In the genomic region with DNA sequence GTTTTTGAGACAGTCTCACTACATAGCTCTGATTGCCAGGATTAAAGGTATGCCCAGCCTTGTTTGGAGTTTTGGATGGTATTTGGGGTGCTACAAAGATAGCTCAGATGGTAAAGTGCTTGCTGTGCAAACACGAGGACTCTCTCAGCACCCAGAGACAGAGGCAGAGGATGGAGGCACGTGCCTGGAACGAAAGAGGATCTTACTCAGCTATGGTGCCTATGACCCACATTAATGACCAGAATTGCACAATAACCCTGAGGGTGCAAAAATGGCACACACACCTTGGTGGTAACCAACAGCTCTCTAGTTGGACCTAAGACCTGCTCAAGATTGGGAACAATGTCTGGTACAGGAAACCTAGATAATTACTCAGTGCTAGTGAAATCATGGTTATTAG, we compare ENCODE assay signal across 27 mouse cellular contexts. TPM values are rescaled to one million over a fixed set of nuclear protein-coding genes. Genes with fewer than 3 reads are reported as not detected.
DNase-seq lines count a peak whose midpoint lies in the region; ATAC-seq and TF ChIP-seq lines count a peak whose summit lies in the region.
"Had no signal": no experiment of that assay in that cellular context is flagged by ENCODE, and none has a peak within 500 bp of the region (broad histone marks: within the 10 kb centered on the region; RNA-seq: fewer than 3 reads in every experiment).

No protein-coding gene starts in this region.

- ATAC-seq in liver, embryonic 11.5 days (replicated peaks; ENCODE audit: low FRiP score): no peak
- peak; percentile 27; the same call in 1 of the 2 replicates for ATAC-seq in granulocyte monocyte progenitor cell, adult 5-6 weeks (replicated peaks; ENCODE audit: poor library complexity, severe bottlenecking)
- peak; percentile 54 for ATAC-seq in megakaryocyte, adult 5-6 weeks (ENCODE audit: poor library complexity, severe bottlenecking)
- ATAC-seq in neutrophil, adult 5-6 weeks (ENCODE audit: extremely low read depth, insufficient number of reproducible peaks, low FRiP score, poor library complexity, severe bottlenecking): peak; percentile 62; the same call in 1 of the 2 replicates
- no peak for ATAC-seq in intestine, embryonic 15.5 days
- ATAC-seq: activated CD4-positive, CD25-positive, alpha-beta regulatory T cell, adult 4 months; forebrain, embryonic 14.5 days; forebrain, embryonic 16.5 days; Patski had no signal

- TF ChIP-seq CTCF in liver, adult 2 months (IDR thresholded peaks at IDR 0.05; ENCODE audit: low read depth, low read length): no peak

- no peak for TF ChIP-seq POLR2A in liver, adult 2 months (IDR thresholded peaks at IDR 0.05; ENCODE audit: extremely low read depth, insufficient read depth, low read length)

- no peak overlapping the region for H3K4me3 ChIP-seq in liver, adult 2 months (ENCODE audit: insufficient read depth, low read depth, low read length)
- no peak overlapping the region for H3K4me3 ChIP-seq in liver, embryonic 11.5 days (ENCODE audit: low read depth, low read length)
- no peak overlapping the region for H3K4me3 ChIP-seq in intestine, embryonic 15.5 days (replicated peaks)
- H3K4me3 ChIP-seq: embryonic facial prominence, embryonic 13.5 days; embryonic facial prominence, embryonic 15.5 days; erythroblast, embryonic 14.5 days; forebrain, embryonic 10.5 days; forebrain, embryonic 12.5 days had no signal

- intact Hi-C loops in left cerebral cortex, postnatal 4 days (cut with DNase I): no loop called here

- H3K4me1 ChIP-seq in liver, adult 2 months (ENCODE audit: control insufficient read depth, insufficient read depth, low read length): peaks cover 12% of the 10 kb centered on the region
- 0 out of 2 replicates have a peak, but pooled peaks cover 2% of the 10 kb centered on the region for H3K4me1 ChIP-seq in liver, embryonic 11.5 days (replicated peaks; ENCODE audit: control insufficient read depth, insufficient read depth, low read length)
- peaks cover 5% of the 10 kb centered on the region; the same call in 1 of the 2 replicates for H3K4me1 ChIP-seq in intestine, embryonic 15.5 days (replicated peaks)
- H3K4me1 ChIP-seq: embryonic facial prominence, embryonic 13.5 days; embryonic facial prominence, embryonic 15.5 days; forebrain, embryonic 10.5 days; forebrain, embryonic 12.5 days had no signal

- H3K79me2 ChIP-seq in liver, adult 2 months (ENCODE audit: control insufficient read depth, insufficient read depth, low read length): peaks cover 5% of the 10 kb centered on the region; the same call in 1 of the 2 replicates

- H3K27ac ChIP-seq in liver, adult 2 months (replicated peaks; ENCODE audit: insufficient read depth, low read depth, low read length): no peak overlapping the region
- no peak overlapping the region for H3K27ac ChIP-seq in liver, embryonic 11.5 days (ENCODE audit: low read depth, low read length)
- H3K27ac ChIP-seq in intestine, embryonic 15.5 days: no peak overlapping the region
- H3K27ac ChIP-seq: embryonic facial prominence, embryonic 13.5 days; embryonic facial prominence, embryonic 15.5 days; forebrain, embryonic 10.5 days; forebrain, embryonic 12.5 days had no signal

- 62% methylated on average over 3 of the region's 3 CpGs for WGBS in liver, adult 2 months
- 75% methylated on average over 3 of the region's 3 CpGs for WGBS in liver, embryonic 11.5 days
- 77% methylated on average over 3 of the region's 3 CpGs for WGBS in intestine, embryonic 15.5 days

- H3K9me3 ChIP-seq in liver, embryonic 11.5 days (ENCODE audit: control insufficient read depth, low read length): no peaks in the 10 kb centered on the region
- no peaks in the 10 kb centered on the region for H3K9me3 ChIP-seq in intestine, embryonic 15.5 days
- H3K9me3 ChIP-seq: embryonic facial prominence, embryonic 13.5 days; embryonic facial prominence, embryonic 15.5 days; forebrain, embryonic 10.5 days; forebrain, embryonic 12.5 days; G1E had no signal

- peaks cover 11% of the 10 kb centered on the region; the same call in 1 of the 2 replicates for H3K36me3 ChIP-seq in liver, adult 2 months (ENCODE audit: control insufficient read depth, insufficient read depth, low read length)
- no peaks in the 10 kb centered on the region for H3K36me3 ChIP-seq in liver, embryonic 11.5 days (ENCODE audit: control insufficient read depth, insufficient read depth, low read length)
- no peaks in the 10 kb centered on the region for H3K36me3 ChIP-seq in intestine, embryonic 15.5 days
- H3K36me3 ChIP-seq: embryonic facial prominence, embryonic 13.5 days; embryonic facial prominence, embryonic 15.5 days; forebrain, embryonic 10.5 days; forebrain, embryonic 12.5 days; G1E had no signal

- H3K4me2 ChIP-seq in liver, embryonic 11.5 days: no peak overlapping the region
- no peak overlapping the region for H3K4me2 ChIP-seq in intestine, embryonic 15.5 days (replicated peaks)
- H3K4me2 ChIP-seq: embryonic facial prominence, embryonic 13.5 days; embryonic facial prominence, embryonic 15.5 days; forebrain, embryonic 12.5 days had no signal

- DNase-seq in liver, adult 2 months (ENCODE audit: extremely low read depth, low read depth, low spot score): peak; percentile 48
- DNase-seq in liver, embryonic 11.5 days (ENCODE audit: low spot score): no peak
- no peak for DNase-seq in lung, postnatal 10 days
- no peak for DNase-seq in left cerebral cortex, postnatal 4 days
- DNase-seq: adrenal gland, adult 8-10 months; adrenal gland, postnatal 14 days; adrenal gland, postnatal 36 days; cerebellum, adult 11-12 months; cerebellum, adult 2 months; cerebellum, adult 9-11 months; cerebellum, postnatal 14 days; cerebellum, postnatal 36 days; embryo, embryonic 11 days had no signal

- no peaks in the 10 kb centered on the region for H3K27me3 ChIP-seq in liver, adult 2 months (ENCODE audit: control insufficient read depth, insufficient read depth, low read length)
- H3K27me3 ChIP-seq in liver, embryonic 11.5 days (replicated peaks; ENCODE audit: control insufficient read depth, insufficient read depth, low read length): no peaks in the 10 kb centered on the region
- no peaks in the 10 kb centered on the region for H3K27me3 ChIP-seq in intestine, embryonic 15.5 days (replicated peaks)
- H3K27me3 ChIP-seq: embryonic facial prominence, embryonic 13.5 days; embryonic facial prominence, embryonic 15.5 days; forebrain, embryonic 12.5 days; Patski had no signal

- no peak overlapping the region for H3K9ac ChIP-seq in liver, adult 2 months (ENCODE audit: low read depth, low read length)
- no peak overlapping the region for H3K9ac ChIP-seq in liver, embryonic 11.5 days (ENCODE audit: low read depth, low read length)
- H3K9ac ChIP-seq in intestine, embryonic 15.5 days: no peak overlapping the region
- H3K9ac ChIP-seq: embryonic facial prominence, embryonic 13.5 days; embryonic facial prominence, embryonic 15.5 days; forebrain, embryonic 12.5 days had no signal

RNA-seq across cellular contexts. Expression of gene Nod1, which starts 19.9 kb away (rescaled TPM):
- 7.0 and 12.1 TPM in 2 replicates for total RNA-seq in liver, adult 2 months (2014; rRNA removed)
- 8.1 and 8.4 TPM in 2 replicates for polyA plus RNA-seq in liver, adult 2 months (2012; rRNA removed)
- polyA plus RNA-seq in liver, embryonic 11.5 days (2014; fragmentation: Nextera tagmentation; extraction: Ambion mirVana): 2.1 and 2.9 TPM in 2 replicates
- 5.4 and 7.8 TPM in 2 replicates for total RNA-seq in granulocyte monocyte progenitor cell, adult 5-6 weeks (2014; fragmentation: Nextera tagmentation)
- 5.5 and 7.2 TPM in 2 replicates for total RNA-seq in granulocyte monocyte progenitor cell, adult 5-6 weeks (2017)
- total RNA-seq in megakaryocyte, adult 5-6 weeks (2015): 10.8 and 11.1 TPM in 2 replicates
- 12.2 and 18.5 TPM in 2 replicates for total RNA-seq in megakaryocyte, adult 5-6 weeks (2017)
- 44.9 and 46.8 TPM in 2 replicates for total RNA-seq in neutrophil, adult 5-6 weeks (2017)
- polyA plus RNA-seq in intestine, embryonic 15.5 days (2015; fragmentation: Nextera tagmentation; extraction: Ambion mirVana): 4.8 and 5.5 TPM in 2 replicates
- 1 to 10 TPM; 2.4 TPM for total RNA-seq in left cerebral cortex, postnatal 4 days (2021)

RNA-seq across cellular contexts. Expression of gene Ggct, which starts 40.2 kb away (rescaled TPM):
- total RNA-seq in liver, adult 2 months (2014; rRNA removed): 8.7 and 11.7 TPM in 2 replicates
- polyA plus RNA-seq in liver, adult 2 months (2012; rRNA removed): 6.2 and 6.6 TPM in 2 replicates
- polyA plus RNA-seq in liver, embryonic 11.5 days (2014; fragmentation: Nextera tagmentation; extraction: Ambion mirVana): 11.8 TPM in 2 replicates
- total RNA-seq in granulocyte monocyte progenitor cell, adult 5-6 weeks (2014; fragmentation: Nextera tagmentation): 12.8 and 18.7 TPM in 2 replicates
- total RNA-seq in granulocyte monocyte progenitor cell, adult 5-6 weeks (2017): 39.6 and 41.1 TPM in 2 replicates
- total RNA-seq in megakaryocyte, adult 5-6 weeks (2015): 3.5 and 7.0 TPM in 2 replicates
- 4.9 and 14.4 TPM in 2 replicates for total RNA-seq in megakaryocyte, adult 5-6 weeks (2017)
- 35.7 and 57.7 TPM in 2 replicates for total RNA-seq in neutrophil, adult 5-6 weeks (2017)
- polyA plus RNA-seq in intestine, embryonic 15.5 days (2015; fragmentation: Nextera tagmentation; extraction: Ambion mirVana): 8.2 and 10.7 TPM in 2 replicates
- 10 to 100 TPM; 17.7 to 20.3 TPM for total RNA-seq in left cerebral cortex, postnatal 4 days (2021)

Comparison
In these comparisons a context has a peak if more than half of its experiments do, and no peak if none do; other contexts are left out.
1. ATAC-seq: peak in granulocyte monocyte progenitor cell, adult 5-6 weeks (single experiment), megakaryocyte, adult 5-6 weeks (single experiment) and neutrophil, adult 5-6 weeks (single experiment); none in liver, embryonic 11.5 days (single experiment) and intestine, embryonic 15.5 days (single experiment).